Mouse (Mus musculus) hindbrain, postnatal 0 days (tissue): ENCODE measurements around the gene Ppargc1a. TPM values are rescaled to one million over a fixed set of nuclear protein-coding genes. Genes with fewer than 3 reads are reported as not detected.

Experiments
- ATAC-seq: fragments of 200-750 bp; cut with Nextera tagmentation; 2 replicates; pipeline ENCODE4 v1.8.0; 2017; ENCODE audit warnings: mild to moderate bottlenecking, moderate TSS enrichment, moderate library complexity
- DNase-seq: peaks from one replicate; pipeline ENCODE4 v3.0.0-alpha.2; 2015; ENCODE audit warnings: low spot score
- H3K27ac ChIP-seq: fragments of 300-500 bp; sonication (generic); 2 replicates; pipeline ENCODE4 v1.5.1; 2014; ENCODE audit warnings: mild to moderate bottlenecking
- H3K27me3 ChIP-seq: fragments of 300-500 bp; sonication (generic); 2 replicates; pipeline ENCODE4 v1.6.1; 2014; ENCODE audit warnings: low read length, mixed read lengths; ENCODE audit not compliant: insufficient read depth
- H3K36me3 ChIP-seq: fragments of 300-500 bp; sonication (generic); 2 replicates; pipeline ENCODE4 v1.6.1; 2014; ENCODE audit warnings: low read length, mixed read lengths; ENCODE audit not compliant: insufficient read depth
- H3K4me1 ChIP-seq: fragments of 300-500 bp; sonication (generic); 2 replicates; pipeline ENCODE4 v1.6.1; 2014; ENCODE audit warnings: antibody characterized with exemption, low read length, mixed read lengths; ENCODE audit not compliant: insufficient read depth
- H3K4me2 ChIP-seq: fragments of 300-500 bp; sonication (generic); 2 replicates; pipeline ENCODE4 v1.6.1; 2014; ENCODE audit warnings: low read depth, mild to moderate bottlenecking, low read length, moderate library complexity, mixed read lengths
- H3K4me3 ChIP-seq: fragments of 300-500 bp; sonication (generic); 2 replicates; pipeline ENCODE4 v1.5.1; 2014; ENCODE audit warnings: low read length
- H3K9ac ChIP-seq: fragments of 300-500 bp; sonication (generic); replicated peaks from 2 replicates; pipeline ENCODE4 v1.6.1; 2014; ENCODE audit warnings: mild to moderate bottlenecking, low read length, moderate library complexity, mixed read lengths
- H3K9me3 ChIP-seq: fragments of 300-500 bp; sonication (generic); 2 replicates; pipeline ENCODE4 v1.6.1; 2016; ENCODE audit warnings: low read length, mixed read lengths
- CTCF ChIP-seq: IDR thresholded peaks from 2 replicates; pipeline ENCODE4 v1.5.1; 2016; ENCODE audit warnings: antibody characterized with exemption, control low read depth, low read depth
- WGBS: fragments of 180-500 bp; shearing (Covaris S2); extraction: QIAGEN DNeasy Blood & Tissue Kit; methylation state at CpG from one replicate; pipeline ENCODE4 v1.1.7; 2014; 5-methylcytosine and 5-hydroxymethylcytosine counted together
- polyA plus RNA-seq: library from polyadenylated mRNA; unstranded; fragments of >200 nt; fragmentation: Nextera tagmentation; extraction: Ambion mirVana; gene quantifications from 2 replicates; pipeline ENCODE4 v1.2.1, GENCODE M21; 2015
- total RNA-seq: library from RNA; depleted of rRNA; stranded (reverse); fragments of >200 nt; gene quantifications from 2 replicates; pipeline ENCODE4 v1.2.3, GENCODE M21; 2014

Gene Ppargc1a
- total and polyA plus RNA-seq, 2 experiments from 2014 or later: 14.5 to 22.6 TPM

- Histone ChIP-seq H3K4me2 (peak overlapping the region; percentile 66), H3K36me3 (no peaks in the 10 kb centered on the region), H3K9ac (no peak overlapping the region), H3K4me3 (peak overlapping the region; percentile 50), H3K4me1 (peaks cover 7% of the 10 kb centered on the region; the same call in 1 of the 2 replicates), H3K27me3 (no peaks in the 10 kb centered on the region), H3K27ac (peak overlapping the region; percentile 77; the same call in 1 of the 2 replicates), H3K9me3 (no peaks in the 10 kb centered on the region)
- peak; percentile 50 for DNase-seq
- peak; percentile 75 for ATAC-seq
- whole genome bisulfite sequencing: 3% methylated on average over 5 of the region's 5 CpGs
- TF ChIP-seq CTCF: no peak
These were observed 13.9 kb downstream of the Ppargc1a start for GRCm38 (mm10) chr5:51553671-51554070.

- WGBS: 4% methylated on average over 5 of the region's 5 CpGs
- peaks cover 7% of the 10 kb centered on the region; the same call in 1 of the 2 replicates for H3K4me1 ChIP-seq
- no peaks in the 10 kb centered on the region for H3K9me3 ChIP-seq
- H3K36me3 ChIP-seq: no peaks in the 10 kb centered on the region
- peak overlapping the region; percentile 43 for H3K9ac ChIP-seq
- H3K4me2 ChIP-seq: peak overlapping the region; percentile 66
- peak overlapping the region; percentile 77 for H3K27ac ChIP-seq
- DNase-seq (no peak), ATAC-seq (no peak)
- peak overlapping the region; percentile 50 for H3K4me3 ChIP-seq
- H3K27me3 ChIP-seq: no peaks in the 10 kb centered on the region
- no peak for TF ChIP-seq CTCF
These were observed 14.3 kb downstream of the Ppargc1a start for GRCm38 (mm10) chr5:51553251-51553650.

- peak; percentile 77 for DNase-seq
- no peaks in the 10 kb centered on the region for H3K36me3 ChIP-seq
- peaks cover 7% of the 10 kb centered on the region; the same call in 1 of the 2 replicates for H3K4me1 ChIP-seq
- H3K4me3 ChIP-seq: peak overlapping the region; percentile 50
- H3K27ac ChIP-seq: peak overlapping the region; percentile 77
- no peaks in the 10 kb centered on the region for H3K9me3 ChIP-seq
- peak overlapping the region; percentile 66 for H3K4me2 ChIP-seq
- H3K9ac ChIP-seq: peak overlapping the region; percentile 43
- no peaks in the 10 kb centered on the region for H3K27me3 ChIP-seq
- peak; percentile 85 for ATAC-seq
- TF ChIP-seq CTCF: no peak
- WGBS: under 1% methylated on average over 24 of the region's 24 CpGs
These were observed 14.9 kb downstream of the Ppargc1a start for GRCm38 (mm10) chr5:51552483-51553091.

- Histone ChIP-seq H3K4me2 (peak overlapping the region; percentile 66), H3K36me3 (no peaks in the 10 kb centered on the region), H3K27me3 (no peaks in the 10 kb centered on the region), H3K4me1 (peaks cover 7% of the 10 kb centered on the region; the same call in 1 of the 2 replicates), H3K9me3 (no peaks in the 10 kb centered on the region), H3K27ac (peak overlapping the region; percentile 77), H3K9ac (peak overlapping the region; percentile 43), H3K4me3 (peak overlapping the region; percentile 50)
- 5% methylated on average over 12 of the region's 12 CpGs for WGBS
- DNase-seq (peak; percentile 14), ATAC-seq (peak; percentile 54; the same call in 1 of the 2 replicates)
- TF ChIP-seq CTCF: no peak
These were observed 15.6 kb downstream of the Ppargc1a start for GRCm38 (mm10) chr5:51551852-51552482.

- Histone ChIP-seq H3K9me3 (no peaks in the 10 kb centered on the region), H3K9ac (no peak overlapping the region), H3K4me1 (no peaks in the 10 kb centered on the region), H3K27me3 (no peaks in the 10 kb centered on the region), H3K4me2 (no peak overlapping the region), H3K27ac (no peak overlapping the region), H3K4me3 (no peak overlapping the region), H3K36me3 (no peaks in the 10 kb centered on the region)
- ATAC-seq (no peak), DNase-seq (no peak)
- TF ChIP-seq CTCF: no peak
- WGBS: 64% methylated on average over 6 of the region's 6 CpGs
These were observed 20.0 kb downstream of the Ppargc1a start for GRCm38 (mm10) chr5:51547442-51548035.

GRCm38 (mm10) chr5:51546817-51547216 is 20.7 kb downstream of the Ppargc1a start:
- Histone ChIP-seq H3K36me3 (no peaks in the 10 kb centered on the region), H3K4me1 (no peaks in the 10 kb centered on the region), H3K27ac (no peak overlapping the region), H3K9ac (no peak overlapping the region), H3K4me3 (no peak overlapping the region), H3K4me2 (no peak overlapping the region), H3K27me3 (no peaks in the 10 kb centered on the region), H3K9me3 (no peaks in the 10 kb centered on the region)
- TF ChIP-seq CTCF: no peak
- DNase-seq: no peak
- 79% methylated on average over 3 of the region's 3 CpGs for WGBS
- ATAC-seq: no peak
